Mouse (Mus musculus) CH12.LX (cell line): ENCODE data around the gene Krt1. TPM values are rescaled to one million over a fixed set of nuclear protein-coding genes. Genes with fewer than 3 reads are reported as not detected.

Source experiments
- DNase-seq: peaks from one replicate; pipeline ENCODE4 v3.0.0-alpha.2; 2013; ENCODE audit errors: extremely low read depth
- H3K27ac ChIP-seq: 2 replicates; pipeline ENCODE4 v1.5.1; 2012; ENCODE audit warnings: low read depth, mild to moderate bottlenecking, control low read depth, moderate library complexity; ENCODE audit not compliant: insufficient read depth
- H3K27me3 ChIP-seq: replicated peaks from 2 replicates; pipeline ENCODE3; 2012; ENCODE audit warnings: inconsistent platforms
- H3K36me3 ChIP-seq, 2 experiments: replicated peaks in 1 of 2; 2 replicates each; pipeline versions ENCODE3 to v1.6.1; 2012; ENCODE audit warnings: inconsistent platforms in 1 of 2, low read length in 1 of 2, mild to moderate bottlenecking in 1 of 2, mixed read lengths in 1 of 2, moderate library complexity in 1 of 2; ENCODE audit not compliant: control insufficient read depth in 1 of 2, insufficient read depth in 1 of 2
- H3K4me1 ChIP-seq, 2 experiments: 2 replicates each; pipeline ENCODE4 v1.6.1; 2012; ENCODE audit warnings: inconsistent platforms in 1 of 2, moderate library complexity in 1 of 2; ENCODE audit not compliant: insufficient read depth in 2 of 2, control insufficient read depth in 1 of 2
- H3K4me2 ChIP-seq: 2 replicates; pipeline ENCODE4 v1.6.1; 2012; ENCODE audit warnings: low read depth, mild to moderate bottlenecking, control low read depth; ENCODE audit not compliant: poor library complexity, insufficient read depth, severe bottlenecking
- H3K4me3 ChIP-seq, 3 experiments: fragments of 150-350 bp in 1 of 3; sonication (generic) in 1 of 3; replicated peaks in 1 of 3; 2 replicates each; pipeline versions ENCODE3 to v1.5.1; 2011 to 2012; ENCODE audit warnings: low read depth in 2 of 3, low read length in 2 of 3, mild to moderate bottlenecking in 2 of 3, moderate library complexity in 2 of 3, control low read depth in 1 of 3, improper control_type of control experiment in 1 of 3, inconsistent platforms in 1 of 3, mixed read lengths in 1 of 3; ENCODE audit not compliant: poor library complexity in 1 of 3
- H3K79me2 ChIP-seq: replicated peaks from 2 replicates; pipeline ENCODE4 v1.6.1; 2012; ENCODE audit warnings: mild to moderate bottlenecking, moderate library complexity; ENCODE audit not compliant: control insufficient read depth, poor library complexity, insufficient read depth, severe bottlenecking; ENCODE audit errors: extremely low read depth
- H3K9ac ChIP-seq: 2 replicates; pipeline ENCODE4 v1.6.1; 2012; ENCODE audit warnings: low read depth, mild to moderate bottlenecking, control low read depth, moderate library complexity; ENCODE audit not compliant: insufficient read depth
- H3K9me3 ChIP-seq: replicated peaks from 2 replicates; pipeline ENCODE3; 2012; ENCODE audit warnings: low read length, inconsistent platforms, mixed read lengths
- BHLHE40 ChIP-seq: IDR thresholded peaks from 2 replicates; pipeline ENCODE4 v1.6.1; 2011; ENCODE audit warnings: mild to moderate bottlenecking, low read depth, low read length, improper control_type of control experiment
- CTCF ChIP-seq, 2 experiments: IDR thresholded peaks in 1 of 2; conservative IDR thresholded peaks in 1 of 2; 2 replicates each; pipeline ENCODE4 v1.5.1; 2011 to 2012; ENCODE audit warnings: low read depth in 2 of 2, low read length in 2 of 2, improper control_type of control experiment in 1 of 2, inconsistent platforms in 1 of 2, mild to moderate bottlenecking in 1 of 2, moderate library complexity in 1 of 2
- E2F4 ChIP-seq: IDR thresholded peaks from 2 replicates; pipeline ENCODE4 v1.6.1; 2011; ENCODE audit warnings: low read depth, low read length, improper control_type of control experiment; ENCODE audit not compliant: insufficient replicate concordance
- ELF1 ChIP-seq: IDR thresholded peaks from 2 replicates; pipeline ENCODE4 v1.6.1; 2014; ENCODE audit warnings: low read depth, mild to moderate bottlenecking, inconsistent platforms, low read length, improper control_type of control experiment
- EP300 ChIP-seq: IDR thresholded peaks from 2 replicates; pipeline ENCODE4 v1.6.1; 2011; ENCODE audit warnings: low read length, improper control_type of control experiment
- ETS1 ChIP-seq: conservative IDR thresholded peaks from 2 replicates; pipeline ENCODE4 v1.6.1; 2012; ENCODE audit warnings: low read depth, mild to moderate bottlenecking, inconsistent platforms, low read length, improper control_type of control experiment, moderate library complexity
- GABPA ChIP-seq: IDR thresholded peaks from 2 replicates; pipeline ENCODE4 v1.6.1; 2012; ENCODE audit warnings: low read depth, low read length, improper control_type of control experiment, inconsistent platforms; ENCODE audit not compliant: insufficient replicate concordance
- HCFC1 ChIP-seq: IDR thresholded peaks from 2 replicates; pipeline ENCODE4 v1.6.1; 2012; ENCODE audit warnings: low read depth, mild to moderate bottlenecking, inconsistent platforms, low read length, improper control_type of control experiment
- IRF4 ChIP-seq: IDR thresholded peaks from 2 replicates; pipeline ENCODE4 v1.6.1; 2014; ENCODE audit warnings: low read depth, mild to moderate bottlenecking, inconsistent platforms, low read length, improper control_type of control experiment
- JUN ChIP-seq: IDR thresholded peaks from 2 replicates; pipeline ENCODE4 v1.6.1; 2011; ENCODE audit warnings: low read depth, mild to moderate bottlenecking, low read length, improper control_type of control experiment, moderate library complexity; ENCODE audit not compliant: insufficient read depth
- JUND ChIP-seq: conservative IDR thresholded peaks from 2 replicates; pipeline ENCODE4 v1.6.1; 2011; ENCODE audit warnings: low read depth, low read length, improper control_type of control experiment
- MAFK ChIP-seq: IDR thresholded peaks from 2 replicates; pipeline ENCODE4 v1.6.1; 2011; ENCODE audit warnings: low read length, improper control_type of control experiment; ENCODE audit not compliant: insufficient replicate concordance
- MAZ ChIP-seq: IDR thresholded peaks from 2 replicates; pipeline ENCODE4 v1.6.1; 2012; ENCODE audit warnings: low read depth, mild to moderate bottlenecking, inconsistent platforms, low read length, improper control_type of control experiment, moderate library complexity
- MEF2A ChIP-seq: IDR thresholded peaks from 2 replicates; pipeline ENCODE4 v1.6.1; 2014; ENCODE audit warnings: low read depth, mild to moderate bottlenecking, inconsistent platforms, low read length, improper control_type of control experiment, borderline replicate concordance
- MYC ChIP-seq: IDR thresholded peaks from 2 replicates; pipeline ENCODE4 v1.6.1; 2011; ENCODE audit warnings: low read depth, mild to moderate bottlenecking, improper control_type of control experiment, low read length
- NELFE ChIP-seq: IDR thresholded peaks from 2 replicates; pipeline ENCODE4 v1.6.1; 2011; ENCODE audit warnings: low read depth, low read length, improper control_type of control experiment
- NRF1 ChIP-seq: IDR thresholded peaks from 2 replicates; pipeline ENCODE4 v1.6.1; 2014; ENCODE audit warnings: low read depth, mild to moderate bottlenecking, inconsistent platforms, low read length, improper control_type of control experiment, moderate library complexity
- POLR2A ChIP-seq: IDR thresholded peaks from 2 replicates; pipeline ENCODE4 v1.6.1; 2011; ENCODE audit warnings: low read depth, mild to moderate bottlenecking, improper control_type of control experiment, low read length
- RAD21 ChIP-seq: IDR thresholded peaks from 2 replicates; pipeline ENCODE4 v1.6.1; 2011; ENCODE audit warnings: low read depth, mild to moderate bottlenecking, low read length, improper control_type of control experiment, moderate library complexity
- SIN3A ChIP-seq: IDR thresholded peaks from 2 replicates; pipeline ENCODE4 v1.6.1; 2012; ENCODE audit warnings: low read length, improper control_type of control experiment, inconsistent platforms
- SMC3 ChIP-seq: IDR thresholded peaks from 2 replicates; pipeline ENCODE4 v1.6.1; 2011; ENCODE audit warnings: low read depth, low read length, improper control_type of control experiment
- UBTF ChIP-seq: IDR thresholded peaks from 2 replicates; pipeline ENCODE4 v1.6.1; 2012; ENCODE audit warnings: low read depth, mild to moderate bottlenecking, inconsistent platforms, low read length, improper control_type of control experiment, moderate library complexity
- USF2 ChIP-seq: conservative IDR thresholded peaks from 2 replicates; pipeline ENCODE4 v1.6.1; 2011; ENCODE audit warnings: low read depth, low read length, improper control_type of control experiment
- ZKSCAN1 ChIP-seq: IDR thresholded peaks from 2 replicates; pipeline ENCODE4 v1.6.1; 2012; ENCODE audit warnings: low read depth, inconsistent platforms, low read length, improper control_type of control experiment, borderline replicate concordance
- ZMIZ1 ChIP-seq: IDR thresholded peaks from 2 replicates; pipeline ENCODE4 v1.6.1; 2012; ENCODE audit warnings: low read depth, mild to moderate bottlenecking, inconsistent platforms, low read length, improper control_type of control experiment
- ZNF384 ChIP-seq: IDR thresholded peaks from 2 replicates; pipeline ENCODE4 v1.6.1; 2012; ENCODE audit warnings: low read depth, low read length, improper control_type of control experiment, inconsistent platforms
- dilution Hi-C: fragments of 300-500 bp; cut with MboI; formaldehyde crosslinking; loops from 2 replicates; pipeline ENCODE4 v1.14.3; 2020; ENCODE audit warnings: low sequenced_read_pairs; ENCODE audit not compliant: extremely low pct_unique_long_range_greater_than_20kb, extremely low pct_ligation_motif_present
- in situ Hi-C: fragments of 300-500 bp; cut with MboI; formaldehyde crosslinking; loops from 3 replicates; pipeline ENCODE4 v1.14.3; 2019; ENCODE audit warnings: low sequenced_read_pairs, low pct_ligation_motif_present, low pct_unique_long_range_greater_than_20kb, mixed read lengths
- polyA plus RNA-seq: library from polyadenylated mRNA; unstranded; fragments of >175 nt; gene quantifications from 2 replicates; pipeline ENCODE4 v1.2.1, GENCODE M21; 2012; ENCODE audit warnings: low read depth; ENCODE audit not compliant: insufficient read length
- total RNA-seq, 2 experiments: library from RNA; depleted of rRNA; stranded (reverse); fragments of 300-350 nt in 1 of 2; fragments of >200 nt in 1 of 2; gene quantifications; 2 replicates each; pipeline ENCODE4 v1.2.3; 2012 to 2014

Gene Krt1
- total RNA-seq (2012; rRNA removed): not detected in 2 replicates
- total RNA-seq (2014; rRNA removed): not detected in 2 replicates
- polyA plus RNA-seq: not detected in 2 replicates

- Histone ChIP-seq H3K27ac (no peak within 1 kb of the TSS), H3K36me3 (no peaks in the 10 kb centered on the region), H3K79me2 (no peaks in the 10 kb centered on the region), H3K4me1 (peaks cover 0 to 8% of the 10 kb centered on the region in 2 experiments; a peak in 1 of 4 replicates), H3K9me3 (no peaks in the 10 kb centered on the region), H3K27me3 (peaks cover 99% of the 10 kb centered on the region), H3K9ac (no peak within 1 kb of the TSS), H3K4me2 (no peak within 1 kb of the TSS), H3K4me3 (no peak within 1 kb of the TSS)
- dilution Hi-C loops: no loop called here
- no peak for TF ChIP-seq EP300
- TF ChIP-seq JUN: no peak
- no peak for TF ChIP-seq RAD21
- no peak for DNase-seq
- in situ Hi-C loops: no loop called here
Observed at GRCm38 (mm10) chr15:101850694-101851093, at the start of gene Krt1. Krt1 (minus strand) TSS chr15:101850794.

- no peak overlapping the region for H3K4me2 ChIP-seq
- H3K9ac ChIP-seq: no peak overlapping the region
- in situ Hi-C loops: no loop called here
- no peaks in the 10 kb centered on the region for H3K36me3 ChIP-seq
- H3K27me3 ChIP-seq: peaks cover 96% of the 10 kb centered on the region
- no peak overlapping the region for H3K4me3 ChIP-seq
- no peak overlapping the region for H3K27ac ChIP-seq
- TF ChIP-seq ELF1 (no peak), ZMIZ1 (no peak), ETS1 (no peak), JUN (no peak), IRF4 (no peak), SIN3A (no peak), GABPA (no peak), E2F4 (no peak), NELFE (no peak), CTCF (conservative IDR thresholded peaks at IDR 0.05 in 1 of 2, IDR thresholded peaks at IDR 0.05 in 1 of 2; ENCODE audit: low read depth in 2 of 2, low read length in 2 of 2) (no peak), NRF1 (no peak)
- dilution Hi-C loops: no loop called here
- no peaks in the 10 kb centered on the region for H3K9me3 ChIP-seq
- H3K79me2 ChIP-seq: no peaks in the 10 kb centered on the region
- no peaks in the 10 kb centered on the region for H3K4me1 ChIP-seq
- no peak for DNase-seq
Observed at GRCm38 (mm10) chr15:101895216-101895615, 44.6 kb upstream of the Krt1 start.

GRCm38 (mm10) chr15:101892820-101893219, 42.2 kb upstream of the Krt1 start, which contains the start of gene Krt76:
Krt76 (minus strand) TSS chr15:101892920.
- Histone ChIP-seq H3K4me1 (no peaks in the 10 kb centered on the region), H3K9ac (no peak within 1 kb of the TSS), H3K4me3 (no peak within 1 kb of the TSS), H3K27me3 (peaks cover 95% of the 10 kb centered on the region), H3K36me3 (no peaks in the 10 kb centered on the region), H3K79me2 (no peaks in the 10 kb centered on the region), H3K4me2 (no peak within 1 kb of the TSS), H3K27ac (no peak within 1 kb of the TSS), H3K9me3 (no peaks in the 10 kb centered on the region)
- DNase-seq: no peak
- in situ Hi-C loops: no loop called here
- dilution Hi-C loops: no loop called here
- TF ChIP-seq ZKSCAN1 (no peak), MAZ (no peak), JUND (no peak), ZNF384 (no peak), MAFK (no peak), USF2 (no peak), BHLHE40 (no peak), SMC3 (no peak), IRF4 (no peak), NELFE (no peak), MEF2A (no peak), ETS1 (no peak), HCFC1 (no peak), MYC (no peak), POLR2A (no peak), UBTF (no peak), GABPA (no peak)
